Mouse (Mus musculus): Measurements from ENCODE around the gene Psma7.

DNA sequence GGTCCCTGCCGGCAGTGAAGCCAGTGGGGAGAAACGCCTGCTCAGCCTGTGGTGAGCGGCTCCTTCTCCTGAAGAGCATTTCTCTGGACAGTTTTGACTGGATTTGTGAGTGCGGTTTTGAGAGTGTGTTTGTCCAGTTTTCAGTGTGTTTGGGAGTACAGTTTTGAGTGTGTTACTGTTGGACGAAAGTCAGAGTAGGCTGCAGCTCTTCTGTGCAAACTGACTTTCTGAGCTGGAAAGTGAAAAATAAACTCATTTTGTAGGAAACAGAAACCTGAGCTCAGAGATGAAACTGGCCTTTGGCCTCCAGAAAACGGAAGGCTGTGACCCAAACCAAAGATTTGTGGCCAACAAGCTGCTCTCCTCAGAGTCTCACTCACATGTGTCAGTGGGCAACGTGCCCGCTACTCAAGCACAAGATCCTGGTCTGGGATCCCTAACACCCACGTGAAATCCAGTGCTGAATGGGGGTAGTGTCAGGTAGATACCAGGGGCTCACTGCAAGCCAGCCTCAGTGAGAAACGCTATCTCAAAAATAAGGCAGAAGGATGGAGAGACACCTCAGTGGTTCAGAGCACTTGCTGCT lies 55.7 kb downstream of the Psma7 start:
- no peak for TF ChIP-seq POLR2A (IDR thresholded peaks at IDR 0.05; ENCODE audit: low read depth, low read length)
- TF ChIP-seq CTCF (IDR thresholded peaks at IDR 0.05; ENCODE audit: extremely low read depth, insufficient read length, insufficient replicate concordance, low read depth, low read length): no peak

All from small intestine, adult 2 months (tissue).